8 mouse cellular contexts compared by ENCODE assay signal in genomic region chr8:105253766-105254151, GRCm38 (mm10). TPM values are rescaled to one million over a fixed set of nuclear protein-coding genes. Genes with fewer than 3 reads are reported as not detected.
DNase-seq lines count a peak whose midpoint lies in the region; ATAC-seq and TF ChIP-seq lines count a peak whose summit lies in the region.

No protein-coding gene starts in this region.

- peaks cover 34% of the 10 kb centered on the region for H3K36me3 ChIP-seq in heart, embryonic 14.5 days (ENCODE audit: control insufficient read depth, insufficient read depth, low read length)
- peaks cover 67% of the 10 kb centered on the region for H3K36me3 ChIP-seq in G1E (replicated peaks)
- H3K36me3 ChIP-seq in forebrain, embryonic 15.5 days, result peaks cover 32% of the 10 kb centered on the region
- peaks cover 33% of the 10 kb centered on the region for H3K36me3 ChIP-seq in liver, embryonic 16.5 days (ENCODE audit: control insufficient read depth, insufficient read depth)

- WGBS in heart, embryonic 14.5 days, result 48% methylated on average over 20 of the region's 20 CpGs
- 28% methylated on average over 20 of the region's 20 CpGs for WGBS in forebrain, embryonic 15.5 days
- WGBS in liver, embryonic 16.5 days (ENCODE audit: insufficient replicate concordance), result 52% methylated on average over 20 of the region's 20 CpGs

- H3K4me2 ChIP-seq in heart, embryonic 14.5 days (ENCODE audit: low read length), result peak overlapping the region; percentile 97
- H3K4me2 ChIP-seq in forebrain, embryonic 15.5 days (replicated peaks), result peak overlapping the region; percentile 99
- H3K4me2 ChIP-seq in liver, embryonic 16.5 days (ENCODE audit: low read depth, low read length), result peak overlapping the region; percentile 100

- H3K9ac ChIP-seq in heart, embryonic 14.5 days (ENCODE audit: low read length), result peak overlapping the region; percentile 71; the same call in 1 of the 2 replicates
- H3K9ac ChIP-seq in forebrain, embryonic 15.5 days (replicated peaks), result 0 out of 2 replicates have a peak overlapping the region, but pooled peaks have one; percentile 6
- H3K9ac ChIP-seq in liver, embryonic 16.5 days (ENCODE audit: low read depth, low read length), result no peak overlapping the region

- H3K27me3 ChIP-seq in heart, embryonic 14.5 days (ENCODE audit: control insufficient read depth, insufficient read depth, low read length), result peaks cover 20% of the 10 kb centered on the region
- H3K27me3 ChIP-seq in G1E (ENCODE audit: insufficient read depth, low read length), result no peaks in the 10 kb centered on the region
- H3K27me3 ChIP-seq in forebrain, embryonic 15.5 days, result peaks cover 27% of the 10 kb centered on the region
- H3K27me3 ChIP-seq in liver, embryonic 16.5 days (ENCODE audit: control insufficient read depth, insufficient read depth, low read depth, low read length), result peaks cover 8% of the 10 kb centered on the region

- ATAC-seq in heart, embryonic 14.5 days (ENCODE audit: insufficient number of reproducible peaks, insufficient read depth, low FRiP score, low read depth), result no peak
- no peak for ATAC-seq in G1E (ENCODE audit: extremely low read depth, insufficient number of reproducible peaks, low FRiP score, poor library complexity, severe bottlenecking)
- peak; percentile 59 for ATAC-seq in forebrain, embryonic 15.5 days (replicated peaks)
- no peak for ATAC-seq in liver, embryonic 16.5 days (ENCODE audit: low read depth)

- no peak for TF ChIP-seq CTCF in G1E (IDR thresholded peaks at IDR 0.05; ENCODE audit: low read depth, low read length)

- DNase-seq in heart, adult 11 months, result no peak
- DNase-seq in G1E (ENCODE audit: low spot score), result no peak
- DNase-seq in left cerebral cortex, postnatal 14 days (ENCODE audit: low spot score in 2 of 2), result no peak
- no peak for DNase-seq in ovary, postnatal 36 days (ENCODE audit: low spot score)
- DNase-seq in spleen, postnatal 14 days (ENCODE audit: low spot score in 2 of 2), result no peak

- no peaks in the 10 kb centered on the region for H3K9me3 ChIP-seq in heart, embryonic 14.5 days (ENCODE audit: control insufficient read depth, low read length)
- H3K9me3 ChIP-seq in G1E (replicated peaks), result no peaks in the 10 kb centered on the region
- H3K9me3 ChIP-seq in forebrain, embryonic 15.5 days, result no peaks in the 10 kb centered on the region
- no peaks in the 10 kb centered on the region for H3K9me3 ChIP-seq in liver, embryonic 16.5 days (replicated peaks; ENCODE audit: control insufficient read depth, low read length)

- peak overlapping the region; percentile 60 to 83 for H3K4me3 ChIP-seq in heart, embryonic 14.5 days (ENCODE audit: control insufficient read depth in 1 of 2, insufficient read depth in 1 of 2, low read depth in 1 of 2, low read length in 2 of 2)
- peak overlapping the region; percentile 79; the same call in 1 of the 2 replicates for H3K4me3 ChIP-seq in G1E (ENCODE audit: low read depth, low read length)
- H3K4me3 ChIP-seq in forebrain, embryonic 15.5 days, result peak overlapping the region; percentile 70
- peak overlapping the region; percentile 76 for H3K4me3 ChIP-seq in liver, embryonic 16.5 days (ENCODE audit: low read depth, low read length)

- H3K4me1 ChIP-seq in heart, embryonic 14.5 days (ENCODE audit: control insufficient read depth in 2 of 2, insufficient read depth in 2 of 2, low read length in 2 of 2), result peaks cover 14 to 17% of the 10 kb centered on the region in 2 experiments
- peaks cover 30% of the 10 kb centered on the region for H3K4me1 ChIP-seq in G1E (ENCODE audit: insufficient read depth, low read depth, low read length)
- peaks cover 17% of the 10 kb centered on the region for H3K4me1 ChIP-seq in forebrain, embryonic 15.5 days
- H3K4me1 ChIP-seq in liver, embryonic 16.5 days (ENCODE audit: control insufficient read depth, low read depth, low read length), result peaks cover 31% of the 10 kb centered on the region

- intact Hi-C loops in left cerebral cortex, postnatal 14 days (cut with DNase I), result no loop called here

- 0 out of 4 replicates have a peak overlapping the region, but pooled peaks of 1 of the 2 experiments have one; percentile 14 for H3K27ac ChIP-seq in heart, embryonic 14.5 days (replicated peaks in 1 of 2; ENCODE audit: control insufficient read depth in 1 of 2, insufficient read depth in 1 of 2, low read depth in 2 of 2, low read length in 2 of 2)
- H3K27ac ChIP-seq in forebrain, embryonic 15.5 days (replicated peaks), result no peak overlapping the region
- no peak overlapping the region for H3K27ac ChIP-seq in liver, embryonic 16.5 days (ENCODE audit: low read length)

RNA-seq across cellular contexts. Expression of gene B3gnt9, which starts 1.2 kb away (rescaled TPM):
- 11.5 and 15.0 TPM in 2 replicates for polyA plus RNA-seq in heart, embryonic 14.5 days (2014; fragmentation: Nextera tagmentation; extraction: Ambion mirVana)
- total RNA-seq in G1E (2014; fragmentation: Nextera tagmentation) (4.8 and 5.9 TPM in 2 replicates), G1E (2017) (6.2 and 7.4 TPM in 2 replicates)
- 4.4 and 7.0 TPM in 2 replicates for polyA plus RNA-seq in G1E (2012)
- 2.9 and 3.0 TPM in 2 replicates for polyA plus RNA-seq in forebrain, embryonic 15.5 days (2015; fragmentation: Nextera tagmentation; extraction: Ambion mirVana)
- 2.1 and 2.5 TPM in 2 replicates for polyA plus RNA-seq in liver, embryonic 16.5 days (2015; fragmentation: Nextera tagmentation; extraction: Ambion mirVana)
- total RNA-seq in left cerebral cortex, postnatal 14 days (2021), result 1 to 10 TPM; 2.6 to 4.8 TPM

RNA-seq across cellular contexts. Expression of gene Tradd, which starts 10.7 kb away (rescaled TPM):
- polyA plus RNA-seq in heart, embryonic 14.5 days (2014; fragmentation: Nextera tagmentation; extraction: Ambion mirVana), result 15.2 and 18.0 TPM in 2 replicates
- total RNA-seq in G1E (2014; fragmentation: Nextera tagmentation), result 12.5 and 14.2 TPM in 2 replicates
- total RNA-seq in G1E (2017), result 20.8 and 23.4 TPM in 2 replicates
- 27.9 and 30.0 TPM in 2 replicates for polyA plus RNA-seq in G1E (2012)
- polyA plus RNA-seq in forebrain, embryonic 15.5 days (2015; fragmentation: Nextera tagmentation; extraction: Ambion mirVana), result 21.1 and 23.7 TPM in 2 replicates
- 12.5 and 14.0 TPM in 2 replicates for polyA plus RNA-seq in liver, embryonic 16.5 days (2015; fragmentation: Nextera tagmentation; extraction: Ambion mirVana)
- total RNA-seq in left cerebral cortex, postnatal 14 days (2021), result 1 to 10 TPM; 6.7 to 7.9 TPM

RNA-seq across cellular contexts. Expression of gene Fbxl8, which starts 10.7 kb away (rescaled TPM):
- polyA plus RNA-seq in heart, embryonic 14.5 days (2014; fragmentation: Nextera tagmentation; extraction: Ambion mirVana), result 2.9 and 4.0 TPM in 2 replicates
- total RNA-seq in G1E (2014; fragmentation: Nextera tagmentation), result 6.8 and 8.0 TPM in 2 replicates
- total RNA-seq in G1E (2017), result 6.0 and 6.9 TPM in 2 replicates
- 8.9 and 9.6 TPM in 2 replicates for polyA plus RNA-seq in G1E (2012)
- 0.72 and 0.85 TPM in 2 replicates for polyA plus RNA-seq in forebrain, embryonic 15.5 days (2015; fragmentation: Nextera tagmentation; extraction: Ambion mirVana)
- polyA plus RNA-seq in liver, embryonic 16.5 days (2015; fragmentation: Nextera tagmentation; extraction: Ambion mirVana), result 1.4 TPM in 2 replicates
- under 1 TPM; 0.80 to 0.83 TPM for total RNA-seq in left cerebral cortex, postnatal 14 days (2021)

RNA-seq across cellular contexts. Expression of gene Hsf4, which starts 15.8 kb away (rescaled TPM):
- polyA plus RNA-seq in heart, embryonic 14.5 days (2014; fragmentation: Nextera tagmentation; extraction: Ambion mirVana), result 0.27 TPM in 1 of 2 replicates, not detected in the other
- total RNA-seq in G1E (2014; fragmentation: Nextera tagmentation), result 0.49 and 0.68 TPM in 2 replicates
- 0.70 and 0.93 TPM in 2 replicates for total RNA-seq in G1E (2017)
- 0.33 and 0.39 TPM in 2 replicates for polyA plus RNA-seq in G1E (2012)
- polyA plus RNA-seq in forebrain, embryonic 15.5 days (2015; fragmentation: Nextera tagmentation; extraction: Ambion mirVana), result 0.15 and 0.34 TPM in 2 replicates
- polyA plus RNA-seq in liver, embryonic 16.5 days (2015; fragmentation: Nextera tagmentation; extraction: Ambion mirVana), result 0.08 and 0.09 TPM in 2 replicates
- 1 to 10 TPM; 1.5 to 2.3 TPM for total RNA-seq in left cerebral cortex, postnatal 14 days (2021)

RNA-seq across cellular contexts. Expression of gene Nol3, which starts 22.2 kb away (rescaled TPM):
- 2.9 and 3.4 TPM in 2 replicates for polyA plus RNA-seq in heart, embryonic 14.5 days (2014; fragmentation: Nextera tagmentation; extraction: Ambion mirVana)
- total RNA-seq in G1E (2014; fragmentation: Nextera tagmentation), result 0.39 and 0.60 TPM in 2 replicates
- total RNA-seq in G1E (2017), result 0.41 and 0.49 TPM in 2 replicates
- 0.60 and 0.77 TPM in 2 replicates for polyA plus RNA-seq in G1E (2012)
- 2.0 and 2.2 TPM in 2 replicates for polyA plus RNA-seq in forebrain, embryonic 15.5 days (2015; fragmentation: Nextera tagmentation; extraction: Ambion mirVana)
- polyA plus RNA-seq in liver, embryonic 16.5 days (2015; fragmentation: Nextera tagmentation; extraction: Ambion mirVana), result 0.12 and 0.19 TPM in 2 replicates
- 1 to 10 TPM; 4.5 to 5.1 TPM for total RNA-seq in left cerebral cortex, postnatal 14 days (2021)
